Mouse (Mus musculus) MEL (cell line): ENCODE data around the gene Dpf3.

Source experiments
- CTCF ChIP-seq, 3 experiments: IDR thresholded peaks in 2 of 3; conservative IDR thresholded peaks in 1 of 3; 2 replicates each; pipeline ENCODE4 v1.5.1; 2011 to 2012; ENCODE audit warnings: low read length in 3 of 3, low read depth in 2 of 3, mild to moderate bottlenecking in 2 of 3, improper control_type of control experiment in 1 of 3, inconsistent platforms in 1 of 3, mixed read lengths in 1 of 3, moderate library complexity in 1 of 3; ENCODE audit not compliant: control insufficient read depth in 1 of 3, insufficient read depth in 1 of 3, poor library complexity in 1 of 3, severe bottlenecking in 1 of 3
- E2F4 ChIP-seq: IDR thresholded peaks from 2 replicates; pipeline ENCODE4 v1.6.1; 2011; ENCODE audit warnings: low read depth, low read length, improper control_type of control experiment, borderline replicate concordance
- EP300 ChIP-seq, 2 experiments: IDR thresholded peaks; 2 replicates each; pipeline ENCODE4 v1.6.1; 2011; ENCODE audit warnings: improper control_type of control experiment in 2 of 2, low read length in 2 of 2, low read depth in 1 of 2, mild to moderate bottlenecking in 1 of 2
- JUND ChIP-seq: IDR thresholded peaks from 2 replicates; pipeline ENCODE4 v1.6.1; 2011; ENCODE audit warnings: low read depth, mild to moderate bottlenecking, improper control_type of control experiment, low read length
- KAT2A ChIP-seq: conservative IDR thresholded peaks from 2 replicates; pipeline ENCODE4 v1.6.1; 2012; ENCODE audit warnings: low read depth, low read length, improper control_type of control experiment, inconsistent platforms
- MAX ChIP-seq: IDR thresholded peaks from 2 replicates; pipeline ENCODE4 v1.6.1; 2011; ENCODE audit warnings: low read length, improper control_type of control experiment
- MYB ChIP-seq: IDR thresholded peaks from 2 replicates; pipeline ENCODE4 v1.6.1; 2011; ENCODE audit warnings: mild to moderate bottlenecking, low read depth, low read length, improper control_type of control experiment
- MYC ChIP-seq: IDR thresholded peaks from 2 replicates; pipeline ENCODE4 v1.6.1; 2011; ENCODE audit warnings: low read depth, mild to moderate bottlenecking, low read length, improper control_type of control experiment, moderate library complexity
- POLR2A ChIP-seq, 2 experiments: IDR thresholded peaks; 2 replicates each; pipeline ENCODE4 v1.6.1; 2011 to 2012; ENCODE audit warnings: low read length in 2 of 2, mild to moderate bottlenecking in 2 of 2, control low read depth in 1 of 2, improper control_type of control experiment in 1 of 2, low read depth in 1 of 2, moderate library complexity in 1 of 2; ENCODE audit not compliant: control insufficient read depth in 1 of 2, insufficient read depth in 1 of 2, poor library complexity in 1 of 2
- POLR2AphosphoS2 ChIP-seq: IDR thresholded peaks from 2 replicates; pipeline ENCODE4 v1.6.1; 2011; ENCODE audit warnings: low read length, improper control_type of control experiment
- RCOR1 ChIP-seq: IDR thresholded peaks from 2 replicates; pipeline ENCODE4 v1.6.1; 2012; ENCODE audit warnings: low read depth, mild to moderate bottlenecking, inconsistent platforms, low read length, improper control_type of control experiment
- TCF12 ChIP-seq: IDR thresholded peaks from 2 replicates; pipeline ENCODE4 v1.6.1; 2014; ENCODE audit warnings: low read depth, mild to moderate bottlenecking, inconsistent platforms, low read length, improper control_type of control experiment, moderate library complexity
- USF1 ChIP-seq: IDR thresholded peaks from 2 replicates; pipeline ENCODE4 v1.6.1; 2014; ENCODE audit warnings: low read depth, mild to moderate bottlenecking, inconsistent platforms, low read length, improper control_type of control experiment, moderate library complexity

GRCm38 (mm10) chr12:83338345-83338744 lies 149.2 kb downstream of the Dpf3 start:
- TF ChIP-seq POLR2A (IDR thresholded peaks at IDR 0.05; ENCODE audit: control insufficient read depth in 1 of 2, insufficient read depth in 1 of 2, low read depth in 1 of 2, low read length in 2 of 2, poor library complexity in 1 of 2) (no peak), MAX (no peak), CTCF (IDR thresholded peaks at IDR 0.05 in 2 of 3, conservative IDR thresholded peaks at IDR 0.05 in 1 of 3; ENCODE audit: control insufficient read depth in 1 of 3, insufficient read depth in 1 of 3, low read depth in 2 of 3, low read length in 3 of 3, poor library complexity in 1 of 3, severe bottlenecking in 1 of 3) (peak in 1 of 3 experiments; percentile 10; a peak in 1 of 6 replicates), MYB (no peak), KAT2A (no peak), E2F4 (no peak), EP300 (IDR thresholded peaks at IDR 0.05; ENCODE audit: low read depth in 1 of 2, low read length in 2 of 2) (no peak), POLR2AphosphoS2 (no peak), TCF12 (no peak), RCOR1 (no peak), MYC (no peak), JUND (no peak), USF1 (no peak)
